Mouse (Mus musculus): Measurements from ENCODE around the gene Zbtb40. TPM values are rescaled to one million over a fixed set of nuclear protein-coding genes. Genes with fewer than 3 reads are reported as not detected.

Gene Zbtb40
- 1.3 and 1.5 TPM in 2 replicates for polyA plus RNA-seq (2021; fragmentation: Nextera tagmentation)
- long read RNA-seq, experiment 1, partial matches to known transcripts, result 13 of 15 reads
- long read RNA-seq, experiment 1, other reads (novel, unspliced or antisense), result 2 of 15 reads
- long read RNA-seq, experiment 2, partial matches to known transcripts, result 0 of 4 reads
- long read RNA-seq, experiment 2, other reads (novel, unspliced or antisense), result 4 of 4 reads

GRCm38 (mm10) chr4:137048550-137049032, at the start of gene Zbtb40:
Gene Zbtb40, minus strand, starts transcription at chr4:137048801.

GRCm38 (mm10) chr4:136956751-136957446, 91.7 kb downstream of the Zbtb40 start, which contains the start of gene Epha8:
Gene Epha8, minus strand, starts transcription at chr4:136956816.

Other genes with a start within 250 kb of the Zbtb40 start
- 0.70 and 1.6 TPM in 2 replicates for gene Ephb2, start 212.8 kb downstream of the Zbtb40 start, polyA plus RNA-seq (2021; fragmentation: Nextera tagmentation)
- 186 and 205 TPM in 2 replicates for gene C1qb, start 162.6 kb downstream of the Zbtb40 start, polyA plus RNA-seq (2021; fragmentation: Nextera tagmentation)
- 128 and 146 TPM in 2 replicates for gene C1qc, start 155.7 kb downstream of the Zbtb40 start, polyA plus RNA-seq (2021; fragmentation: Nextera tagmentation)
- gene C1qa, start 150.0 kb downstream of the Zbtb40 start, polyA plus RNA-seq (2021; fragmentation: Nextera tagmentation), result 166 and 196 TPM in 2 replicates
- gene Epha8, start 92.0 kb downstream of the Zbtb40 start, polyA plus RNA-seq (2021; fragmentation: Nextera tagmentation), result 0.38 and 0.88 TPM in 2 replicates
- 2.3 and 2.4 TPM in 2 replicates for gene Wnt4, start 228.7 kb upstream of the Zbtb40 start, polyA plus RNA-seq (2021; fragmentation: Nextera tagmentation)